Mouse (Mus musculus) natural killer cell, adult 2 months (primary cell): ENCODE measurements at regions not wholly inside any gene's neighbourhood (a gene's known extent, or its start where the extent isn't known, plus 50 kb on each side); places are given as distances from the start of the nearest gene placed in this dataset.

ENCODE experiments used
- DNase-seq, 2 experiments: peaks; one replicate each; pipeline ENCODE4 v3.0.0; 2022; ENCODE audit warnings: low spot score in 2 of 2

DNA sequence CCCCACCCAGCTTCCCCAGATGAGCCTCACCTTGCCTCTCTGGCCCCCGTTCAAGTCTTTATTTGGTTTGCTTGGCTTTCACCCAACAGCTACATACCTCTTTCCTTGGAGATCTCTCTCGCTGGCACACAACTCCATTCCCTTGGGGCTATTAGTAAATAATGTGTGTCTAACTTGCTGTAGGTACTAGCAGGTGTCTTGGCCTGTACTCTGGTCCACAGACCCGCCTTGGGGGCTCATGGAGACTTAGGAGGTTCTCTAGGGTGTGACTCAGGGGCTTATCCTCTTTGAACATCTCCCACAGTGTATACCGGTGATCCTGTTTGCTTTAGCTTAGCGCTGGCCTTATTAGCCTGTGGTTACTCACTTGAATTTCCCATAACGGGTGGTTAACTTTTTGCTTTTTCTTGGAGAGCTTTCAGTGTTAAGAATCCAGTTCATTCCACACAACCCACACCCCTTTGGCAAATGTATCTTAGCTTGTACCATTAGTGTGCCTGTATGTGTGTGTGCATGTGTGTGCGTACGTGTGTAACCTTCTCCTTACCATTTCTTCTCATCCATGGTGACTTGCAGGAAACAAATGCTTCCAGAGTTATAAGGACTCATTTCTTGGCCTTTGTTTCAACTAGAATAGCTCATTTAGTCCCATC is 67.3 kb upstream of the Map4k3 start:
- DNase-seq: no peak

DNA sequence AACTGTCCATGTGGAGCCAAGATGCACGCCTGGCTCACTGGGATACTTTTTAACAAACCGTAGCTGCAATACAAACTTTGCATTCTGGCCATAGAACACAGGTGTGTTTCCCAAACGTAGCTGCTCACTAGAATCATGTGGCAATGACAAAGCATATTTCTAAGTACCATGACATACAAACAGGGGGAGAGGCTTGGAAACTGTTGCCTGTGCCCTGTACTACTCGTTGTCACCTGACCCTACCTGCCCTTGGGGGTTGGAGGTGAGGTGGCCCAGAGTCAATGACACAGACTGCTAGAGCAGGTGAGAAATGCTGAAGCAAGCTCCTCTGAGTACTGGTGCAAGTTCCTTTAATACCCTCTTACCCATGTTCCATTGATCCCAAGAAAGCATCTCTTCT is 64.3 kb upstream of the Map4k3 start:
- DNase-seq: no peak

- DNase-seq: no peak
Observed at GRCm38 (mm10) chr17:80789706-80790105, 61.4 kb upstream of the Map4k3 start.

GRCm38 (mm10) chr17:80789000-80789399 is 60.7 kb upstream of the Map4k3 start:
- DNase-seq: no peak

DNA sequence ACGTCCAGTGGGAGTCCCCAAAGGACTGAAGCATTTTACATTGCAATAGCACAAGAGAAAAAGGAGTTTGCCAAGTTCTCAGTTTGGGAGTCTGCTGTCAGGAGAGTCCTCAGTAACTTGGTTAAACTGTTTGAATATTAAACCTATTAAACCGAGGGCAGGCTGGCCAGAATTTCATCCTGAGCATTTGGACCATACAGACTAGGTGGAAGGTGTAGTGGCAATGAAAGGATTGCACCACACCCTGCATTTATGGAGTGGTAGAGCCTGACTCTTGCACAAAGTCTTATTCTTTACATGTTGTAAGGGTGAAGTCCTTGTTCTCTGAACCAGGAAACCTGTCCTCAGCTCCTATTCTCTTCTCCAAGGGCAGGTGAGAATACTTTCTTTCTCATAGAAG is 58.6 kb upstream of the Map4k3 start:
- no peak for DNase-seq

DNA sequence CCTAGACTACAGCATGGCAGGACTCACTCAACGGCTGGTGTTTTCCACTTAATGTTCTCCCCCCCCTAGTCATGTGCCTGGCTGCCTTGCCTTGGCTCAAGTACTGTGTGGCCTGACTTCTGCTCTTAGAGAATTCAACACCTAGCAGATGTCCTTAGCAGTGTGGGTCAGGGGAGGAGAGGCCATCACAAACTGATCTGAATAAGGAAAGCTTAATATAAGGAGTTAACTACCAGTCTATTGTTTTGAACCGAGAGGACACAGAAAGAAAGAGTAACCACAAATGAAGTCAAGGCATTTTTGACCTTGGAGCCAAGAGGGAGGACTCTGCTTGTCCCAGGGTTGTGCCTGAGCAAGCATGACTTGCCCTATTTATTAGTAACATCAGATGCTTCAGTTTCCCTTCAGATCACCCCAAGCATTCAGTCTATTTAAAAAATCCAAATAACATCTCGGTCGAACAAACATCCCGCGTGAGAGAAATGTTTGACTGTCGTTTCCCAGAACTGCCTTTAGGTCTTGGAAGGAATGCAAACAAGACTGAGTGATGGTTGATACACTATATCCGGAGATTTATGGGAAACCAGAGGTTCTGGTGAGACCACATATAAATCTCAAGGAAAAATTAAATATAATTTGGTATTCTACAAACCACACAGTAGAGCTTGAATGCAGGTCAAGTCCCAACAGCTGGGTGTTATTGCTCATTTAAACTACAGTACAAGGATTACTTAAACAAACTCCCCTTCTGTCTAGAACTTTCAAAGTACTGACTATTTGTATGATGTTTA is 58.0 kb upstream of the Map4k3 start:
- no peak for DNase-seq

- no peak for DNase-seq
Observed at GRCm38 (mm10) chr17:80785476-80785875, 57.2 kb upstream of the Map4k3 start.

DNA sequence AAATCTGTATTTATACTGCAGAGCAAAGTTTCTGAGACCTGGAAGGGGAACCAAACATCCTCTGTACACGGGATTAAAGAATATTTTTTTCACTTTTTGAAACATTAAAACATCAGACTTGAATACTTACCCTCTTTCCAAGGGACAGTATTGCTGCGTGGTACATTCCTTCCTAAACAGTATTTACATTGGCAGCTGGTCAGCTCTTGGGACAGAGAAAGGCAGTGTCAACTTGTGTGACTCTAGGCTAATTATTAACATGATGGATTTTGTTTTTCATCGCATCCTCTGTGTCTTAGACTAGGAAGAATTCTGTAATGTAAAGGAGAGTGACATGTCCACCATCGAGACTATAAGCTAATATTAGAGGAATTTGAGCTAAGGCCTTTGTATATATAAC is 56.8 kb upstream of the Map4k3 start:
- DNase-seq: no peak

- DNase-seq: no peak
Observed at GRCm38 (mm10) chr17:80782233-80782632, 53.9 kb upstream of the Map4k3 start.

- DNase-seq: no peak
Observed at GRCm38 (mm10) chr17:80781621-80782020, 53.3 kb upstream of the Map4k3 start.

GRCm38 (mm10) chr17:80780303-80780702 is 52.0 kb upstream of the Map4k3 start:
- no peak for DNase-seq

DNA sequence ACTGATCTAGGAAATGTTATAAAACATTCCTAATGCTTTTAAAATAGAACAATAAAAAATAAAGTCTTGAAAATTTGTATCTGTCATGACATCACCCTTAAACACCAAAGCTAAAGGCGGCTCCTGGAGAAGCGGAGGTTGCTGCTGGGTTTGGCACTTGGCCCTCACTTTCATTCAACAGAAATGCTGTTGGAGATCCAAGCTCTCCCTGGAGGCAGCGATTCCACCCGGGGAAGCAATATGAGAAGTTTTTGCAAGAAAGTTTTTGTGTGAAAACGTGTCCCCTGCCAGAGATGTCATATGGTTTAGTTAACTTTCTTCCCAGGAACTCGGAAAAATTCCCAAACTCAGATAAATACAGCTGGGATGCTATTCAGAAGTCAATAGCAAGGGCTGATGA is 51.5 kb upstream of the Map4k3 start:
- no peak for DNase-seq
